ENCODE assay signal across 8 mouse cellular contexts in genomic region chr11:3628999-3629491, GRCm38 (mm10). TPM values are rescaled to one million over a fixed set of nuclear protein-coding genes. Genes with fewer than 3 reads are reported as not detected.
DNase-seq lines count a peak whose midpoint lies in the region; ATAC-seq and TF ChIP-seq lines count a peak whose summit lies in the region.

No protein-coding gene starts in this region.

- H3K36me3 ChIP-seq in kidney, adult 2 months (ENCODE audit: control insufficient read depth, insufficient read depth, low read length) = no peaks in the 10 kb centered on the region
- H3K36me3 ChIP-seq in forebrain, embryonic 12.5 days (replicated peaks) = no peaks in the 10 kb centered on the region
- no peaks in the 10 kb centered on the region for H3K36me3 ChIP-seq in kidney, embryonic 15.5 days
- no peaks in the 10 kb centered on the region for H3K36me3 ChIP-seq in midbrain, embryonic 12.5 days

- peak overlapping the region; percentile 23 for H3K4me3 ChIP-seq in kidney, adult 2 months (ENCODE audit: insufficient read depth, low read depth, low read length)
- peak overlapping the region; percentile 45 for H3K4me3 ChIP-seq in forebrain, embryonic 12.5 days (replicated peaks)
- peak overlapping the region; percentile 49 for H3K4me3 ChIP-seq in kidney, embryonic 15.5 days (replicated peaks)
- H3K4me3 ChIP-seq in midbrain, embryonic 12.5 days = peak overlapping the region; percentile 41

- H3K27me3 ChIP-seq in kidney, adult 2 months (replicated peaks; ENCODE audit: control insufficient read depth, insufficient read depth, low read length) = no peaks in the 10 kb centered on the region; the same call in 1 of the 2 replicates
- peaks cover 15% of the 10 kb centered on the region for H3K27me3 ChIP-seq in forebrain, embryonic 12.5 days
- peaks cover 14% of the 10 kb centered on the region for H3K27me3 ChIP-seq in kidney, embryonic 15.5 days
- H3K27me3 ChIP-seq in midbrain, embryonic 12.5 days = peaks cover 12% of the 10 kb centered on the region

- peak overlapping the region; percentile 82 for H3K4me2 ChIP-seq in forebrain, embryonic 12.5 days
- peak overlapping the region; percentile 96 for H3K4me2 ChIP-seq in kidney, embryonic 15.5 days
- H3K4me2 ChIP-seq in midbrain, embryonic 12.5 days (replicated peaks) = peak overlapping the region; percentile 70

- 2% methylated on average over 32 of the region's 32 CpGs for WGBS in kidney, adult 2 months
- WGBS in forebrain, embryonic 12.5 days = 2% methylated on average over 31 of the region's 32 CpGs
- 2% methylated on average over 32 of the region's 32 CpGs for WGBS in kidney, embryonic 15.5 days
- WGBS in midbrain, embryonic 12.5 days = under 1% methylated on average over 32 of the region's 32 CpGs

- no peak for TF ChIP-seq CTCF in kidney, adult 2 months (conservative IDR thresholded peaks at IDR 0.05; ENCODE audit: insufficient read depth, insufficient read length, low read depth, low read length)

- peak; percentile 8 for DNase-seq in kidney, adult 2 months
- DNase-seq in kidney, adult 11 months = no peak
- DNase-seq in adrenal gland, postnatal 10 days = peak; percentile 37
- DNase-seq in thymus, postnatal 14 days = peak; percentile 43
- DNase-seq in T-cell, adult 2 months (ENCODE audit: low spot score) = no peak

- no peak overlapping the region for H3K27ac ChIP-seq in kidney, adult 2 months (ENCODE audit: insufficient read depth, low read depth, low read length)
- no peak overlapping the region for H3K27ac ChIP-seq in forebrain, embryonic 12.5 days
- no peak overlapping the region for H3K27ac ChIP-seq in kidney, embryonic 15.5 days
- no peak overlapping the region for H3K27ac ChIP-seq in midbrain, embryonic 12.5 days (replicated peaks)

- no peaks in the 10 kb centered on the region for H3K4me1 ChIP-seq in kidney, adult 2 months (ENCODE audit: control insufficient read depth, insufficient read depth, low read length)
- H3K4me1 ChIP-seq in forebrain, embryonic 12.5 days = peaks cover 10% of the 10 kb centered on the region; the same call in 1 of the 2 replicates
- H3K4me1 ChIP-seq in kidney, embryonic 15.5 days = peaks cover 11% of the 10 kb centered on the region
- H3K4me1 ChIP-seq in midbrain, embryonic 12.5 days = peaks cover 9% of the 10 kb centered on the region; the same call in 1 of the 2 replicates

- no peak for ATAC-seq in forebrain, embryonic 12.5 days (ENCODE audit: low FRiP score)
- peak; percentile 46 for ATAC-seq in kidney, embryonic 15.5 days (replicated peaks; ENCODE audit: low FRiP score)
- no peak for ATAC-seq in midbrain, embryonic 12.5 days (ENCODE audit: low FRiP score, low read depth)

- no peak for TF ChIP-seq POLR2A in kidney, adult 2 months (IDR thresholded peaks at IDR 0.05; ENCODE audit: low read depth, low read length)

- no peaks in the 10 kb centered on the region for H3K9me3 ChIP-seq in forebrain, embryonic 12.5 days
- H3K9me3 ChIP-seq in kidney, embryonic 15.5 days (replicated peaks) = 0 out of 2 replicates have a peak, but pooled peaks cover 9% of the 10 kb centered on the region
- H3K9me3 ChIP-seq in midbrain, embryonic 12.5 days = no peaks in the 10 kb centered on the region

- H3K9ac ChIP-seq in forebrain, embryonic 12.5 days = peak overlapping the region; percentile 55
- H3K9ac ChIP-seq in kidney, embryonic 15.5 days = peak overlapping the region; percentile 41
- peak overlapping the region; percentile 32; the same call in 1 of the 2 replicates for H3K9ac ChIP-seq in midbrain, embryonic 12.5 days (replicated peaks)

RNA-seq across cellular contexts. Expression of gene Morc2a, which starts 19.9 kb away (rescaled TPM):
- polyA plus RNA-seq in kidney, adult 2 months (2012; rRNA removed) = 8.6 and 9.2 TPM in 2 replicates
- total RNA-seq in adrenal gland, postnatal 10 days (2021) = 10 to 100 TPM; 33.1 to 44.9 TPM
- 57.1 and 62.4 TPM in 2 replicates for polyA plus RNA-seq in forebrain, embryonic 12.5 days (2016; fragmentation: Nextera tagmentation; extraction: Ambion mirVana)
- 28.2 and 30.2 TPM in 2 replicates for polyA plus RNA-seq in kidney, embryonic 15.5 days (2015; fragmentation: Nextera tagmentation; extraction: Ambion mirVana)
- polyA plus RNA-seq in midbrain, embryonic 12.5 days (2016; fragmentation: Nextera tagmentation; extraction: Ambion mirVana) = 56.5 and 58.0 TPM in 2 replicates

Comparison
In these comparisons a context has a peak if more than half of its experiments do, and no peak if none do; other contexts are left out.
1. DNase-seq: peak in kidney, adult 2 months (single experiment), adrenal gland, postnatal 10 days (single experiment) and thymus, postnatal 14 days (single experiment); none in kidney, adult 11 months (single experiment) and T-cell, adult 2 months (single experiment).
2. Peak in every context shown above with its lines, with median percentiles within 50 percentile points of each other: H3K4me3 ChIP-seq, H3K4me2 ChIP-seq and H3K9ac ChIP-seq.